Mouse (Mus musculus) MEL (cell line): ENCODE data around the gene Usp54. TPM values are rescaled to one million over a fixed set of nuclear protein-coding genes. Genes with fewer than 3 reads are reported as not detected.

Source experiments
- DNase-seq: peaks from one replicate; pipeline ENCODE4 v3.0.0; 2011; ENCODE audit warnings: low read depth, low spot score
- H3K27ac ChIP-seq: 2 replicates; pipeline ENCODE4 v1.5.1; 2012; ENCODE audit warnings: low read depth, mild to moderate bottlenecking, control low read depth, low read length, moderate library complexity; ENCODE audit not compliant: control insufficient read depth
- H3K27me3 ChIP-seq, 2 experiments: fragments of 150-350 bp in 1 of 2; sonication (generic) in 1 of 2; 2 replicates each; pipeline ENCODE4 v1.6.1; 2012; ENCODE audit warnings: low read length in 2 of 2, mild to moderate bottlenecking in 2 of 2, improper control_type of control experiment in 1 of 2, moderate library complexity in 1 of 2; ENCODE audit not compliant: insufficient read depth in 2 of 2, control insufficient read depth in 1 of 2
- H3K36me3 ChIP-seq, 2 experiments: 2 replicates each; pipeline ENCODE4 v1.6.1; 2012 to 2014; ENCODE audit warnings: low read length in 2 of 2, improper control_type of control experiment in 1 of 2, inconsistent platforms in 1 of 2, mild to moderate bottlenecking in 1 of 2; ENCODE audit not compliant: insufficient read depth in 2 of 2, control insufficient read depth in 1 of 2
- H3K4me1 ChIP-seq, 2 experiments: fragments of 150-350 bp in 1 of 2; sonication (generic) in 1 of 2; 2 replicates each; pipeline ENCODE4 v1.6.1; 2012; ENCODE audit warnings: low read length in 2 of 2, improper control_type of control experiment in 1 of 2, mild to moderate bottlenecking in 1 of 2; ENCODE audit not compliant: insufficient read depth in 2 of 2, control insufficient read depth in 1 of 2
- H3K4me3 ChIP-seq, 2 experiments: fragments of 150-350 bp in 1 of 2; sonication (generic) in 1 of 2; 2 replicates each; pipeline ENCODE4 v1.5.1; 2012; ENCODE audit warnings: low read depth in 2 of 2, low read length in 2 of 2, mild to moderate bottlenecking in 2 of 2, moderate library complexity in 2 of 2, control low read depth in 1 of 2, improper control_type of control experiment in 1 of 2; ENCODE audit not compliant: control insufficient read depth in 1 of 2, insufficient read depth in 1 of 2
- H3K79me2 ChIP-seq: 2 replicates; pipeline ENCODE4 v1.6.1; 2012; ENCODE audit warnings: mild to moderate bottlenecking, low read length, moderate library complexity; ENCODE audit not compliant: control insufficient read depth, poor library complexity, insufficient read depth
- H3K9ac ChIP-seq: 2 replicates; pipeline ENCODE4 v1.6.1; 2012; ENCODE audit warnings: low read depth, mild to moderate bottlenecking, control low read depth, low read length, moderate library complexity; ENCODE audit not compliant: control insufficient read depth, poor library complexity, severe bottlenecking
- H3K9me3 ChIP-seq: fragments of 150-350 bp; sonication (generic); replicated peaks from 2 replicates; pipeline ENCODE4 v1.6.1; 2012; ENCODE audit warnings: mild to moderate bottlenecking, low read length, improper control_type of control experiment, moderate library complexity; ENCODE audit not compliant: insufficient read depth
- BHLHE40 ChIP-seq: IDR thresholded peaks from 2 replicates; pipeline ENCODE4 v1.6.1; 2012; ENCODE audit warnings: low read depth, mild to moderate bottlenecking, inconsistent platforms, low read length, improper control_type of control experiment, borderline replicate concordance
- CHD1 ChIP-seq: IDR thresholded peaks from 2 replicates; pipeline ENCODE4 v1.6.1; 2012; ENCODE audit warnings: low read depth, mild to moderate bottlenecking, inconsistent platforms, low read length, improper control_type of control experiment
- CHD2 ChIP-seq: IDR thresholded peaks from 2 replicates; pipeline ENCODE4 v1.6.1; 2011; ENCODE audit warnings: low read length, improper control_type of control experiment
- CTCF ChIP-seq, 3 experiments: IDR thresholded peaks in 2 of 3; conservative IDR thresholded peaks in 1 of 3; 2 replicates each; pipeline ENCODE4 v1.5.1; 2011 to 2012; ENCODE audit warnings: low read length in 3 of 3, low read depth in 2 of 3, mild to moderate bottlenecking in 2 of 3, improper control_type of control experiment in 1 of 3, inconsistent platforms in 1 of 3, mixed read lengths in 1 of 3, moderate library complexity in 1 of 3; ENCODE audit not compliant: control insufficient read depth in 1 of 3, insufficient read depth in 1 of 3, poor library complexity in 1 of 3, severe bottlenecking in 1 of 3
- ELF1 ChIP-seq: IDR thresholded peaks from 2 replicates; pipeline ENCODE4 v1.6.1; 2014; ENCODE audit warnings: low read depth, mild to moderate bottlenecking, inconsistent platforms, low read length, improper control_type of control experiment, moderate library complexity
- EP300 ChIP-seq, 2 experiments: IDR thresholded peaks; 2 replicates each; pipeline ENCODE4 v1.6.1; 2011; ENCODE audit warnings: improper control_type of control experiment in 2 of 2, low read length in 2 of 2, low read depth in 1 of 2, mild to moderate bottlenecking in 1 of 2
- ETS1 ChIP-seq: IDR thresholded peaks from 2 replicates; pipeline ENCODE4 v1.6.1; 2012; ENCODE audit warnings: low read depth, mild to moderate bottlenecking, inconsistent platforms, low read length, improper control_type of control experiment, moderate library complexity
- GABPA ChIP-seq: IDR thresholded peaks from 2 replicates; pipeline ENCODE4 v1.6.1; 2012; ENCODE audit warnings: low read depth, mild to moderate bottlenecking, inconsistent platforms, low read length, improper control_type of control experiment, moderate library complexity
- GATA1 ChIP-seq: IDR thresholded peaks from 2 replicates; pipeline ENCODE4 v1.6.1; 2011; ENCODE audit warnings: low read depth, low read length, improper control_type of control experiment
- HCFC1 ChIP-seq: IDR thresholded peaks from 2 replicates; pipeline ENCODE4 v1.6.1; 2012; ENCODE audit warnings: low read depth, mild to moderate bottlenecking, inconsistent platforms, low read length, improper control_type of control experiment, moderate library complexity
- JUND ChIP-seq: IDR thresholded peaks from 2 replicates; pipeline ENCODE4 v1.6.1; 2011; ENCODE audit warnings: low read depth, mild to moderate bottlenecking, improper control_type of control experiment, low read length
- KAT2A ChIP-seq: conservative IDR thresholded peaks from 2 replicates; pipeline ENCODE4 v1.6.1; 2012; ENCODE audit warnings: low read depth, low read length, improper control_type of control experiment, inconsistent platforms
- MEF2A ChIP-seq: IDR thresholded peaks from 2 replicates; pipeline ENCODE4 v1.6.1; 2014; ENCODE audit warnings: low read depth, mild to moderate bottlenecking, inconsistent platforms, low read length, improper control_type of control experiment; ENCODE audit not compliant: poor library complexity, insufficient replicate concordance, severe bottlenecking; ENCODE audit errors: extremely low read depth
- MXI1 ChIP-seq: IDR thresholded peaks from 2 replicates; pipeline ENCODE4 v1.6.1; 2011; ENCODE audit warnings: mild to moderate bottlenecking, low read depth, low read length, improper control_type of control experiment
- MYB ChIP-seq: IDR thresholded peaks from 2 replicates; pipeline ENCODE4 v1.6.1; 2011; ENCODE audit warnings: mild to moderate bottlenecking, low read depth, low read length, improper control_type of control experiment
- NELFE ChIP-seq: IDR thresholded peaks from 2 replicates; pipeline ENCODE4 v1.6.1; 2011; ENCODE audit warnings: low read depth, low read length, improper control_type of control experiment
- POLR2A ChIP-seq, 2 experiments: IDR thresholded peaks; 2 replicates each; pipeline ENCODE4 v1.6.1; 2011 to 2012; ENCODE audit warnings: low read length in 2 of 2, mild to moderate bottlenecking in 2 of 2, control low read depth in 1 of 2, improper control_type of control experiment in 1 of 2, low read depth in 1 of 2, moderate library complexity in 1 of 2; ENCODE audit not compliant: control insufficient read depth in 1 of 2, insufficient read depth in 1 of 2, poor library complexity in 1 of 2
- POLR2AphosphoS2 ChIP-seq: IDR thresholded peaks from 2 replicates; pipeline ENCODE4 v1.6.1; 2011; ENCODE audit warnings: low read length, improper control_type of control experiment
- POLR2AphosphoS5 ChIP-seq: IDR thresholded peaks from 2 replicates; pipeline ENCODE4 v1.6.1; 2012; ENCODE audit warnings: low read depth, borderline replicate concordance, mild to moderate bottlenecking, inconsistent platforms, low read length, moderate library complexity, mixed read lengths
- SIN3A ChIP-seq: IDR thresholded peaks from 2 replicates; pipeline ENCODE4 v1.6.1; 2012; ENCODE audit warnings: low read length, improper control_type of control experiment, inconsistent platforms
- TBP ChIP-seq: IDR thresholded peaks from 2 replicates; pipeline ENCODE4 v1.8.0; 2011; ENCODE audit warnings: low read depth, low read length, improper control_type of control experiment
- UBTF ChIP-seq: IDR thresholded peaks from 2 replicates; pipeline ENCODE4 v1.6.1; 2012; ENCODE audit warnings: low read depth, mild to moderate bottlenecking, inconsistent platforms, low read length, improper control_type of control experiment, moderate library complexity, borderline replicate concordance; ENCODE audit not compliant: insufficient read depth
- USF2 ChIP-seq, 2 experiments: IDR thresholded peaks; 2 replicates each; pipeline ENCODE4 v1.6.1; 2011 to 2012; ENCODE audit warnings: improper control_type of control experiment in 2 of 2, low read length in 2 of 2, borderline replicate concordance in 1 of 2, inconsistent platforms in 1 of 2, low read depth in 1 of 2, mild to moderate bottlenecking in 1 of 2; ENCODE audit not compliant: insufficient read depth in 1 of 2
- ZC3H11A ChIP-seq: IDR thresholded peaks from 2 replicates; pipeline ENCODE4 v1.6.1; 2012; ENCODE audit warnings: low read depth, mild to moderate bottlenecking, inconsistent platforms, low read length, improper control_type of control experiment
- ZNF384 ChIP-seq: IDR thresholded peaks from 2 replicates; pipeline ENCODE4 v1.6.1; 2012; ENCODE audit warnings: low read depth, mild to moderate bottlenecking, inconsistent platforms, low read length, improper control_type of control experiment
- polyA plus RNA-seq, 2 experiments: library from polyadenylated mRNA; stranded (reverse) in 1 of 2; unstranded in 1 of 2; fragments of >175 nt in 1 of 2; fragments of >200 nt in 1 of 2; gene quantifications; 2 replicates each; pipeline versions ENCODE4 v1.2.1 to v1.2.4; 2012; ENCODE audit warnings: low replicate concordance in 2 of 2, low read depth in 1 of 2; ENCODE audit not compliant: insufficient read length in 2 of 2, insufficient read depth in 1 of 2, missing spikeins in 1 of 2
- total RNA-seq: library from RNA; depleted of rRNA; stranded (reverse); fragments of 300-350 nt; gene quantifications from 2 replicates; pipeline ENCODE4 v1.2.3, GENCODE M21; 2012

The Usp54 gene
- total and polyA plus RNA-seq, 3 experiments, result 1.5 to 2.6 TPM; not detected in 1

- no peaks in the 10 kb centered on the region for H3K9me3 ChIP-seq
These were observed 14.0 kb upstream of the Usp54 start for GRCm38 (mm10) chr14:20654690-20655421.

GRCm38 (mm10) chr14:20651722-20652256 lies 10.9 kb upstream of the Usp54 start:
- Histone ChIP-seq H3K4me3 (no peak overlapping the region), H3K27me3 (no peaks in the 10 kb centered on the region), H3K9me3 (no peaks in the 10 kb centered on the region), H3K79me2 (no peaks in the 10 kb centered on the region), H3K9ac (no peak overlapping the region), H3K36me3 (peaks cover 0 to 8% of the 10 kb centered on the region in 2 experiments; a peak in 2 of 4 replicates), H3K4me1 (peaks cover 2 to 11% of the 10 kb centered on the region in 2 experiments; a peak in 3 of 4 replicates), H3K27ac (no peak overlapping the region)
- no peak for DNase-seq
- TF ChIP-seq GABPA (no peak), ETS1 (no peak), SIN3A (no peak), CHD2 (no peak), HCFC1 (no peak), BHLHE40 (no peak), CHD1 (no peak), NELFE (no peak), ZC3H11A (no peak), POLR2A (IDR thresholded peaks at IDR 0.05; ENCODE audit: control insufficient read depth in 1 of 2, insufficient read depth in 1 of 2, low read depth in 1 of 2, low read length in 2 of 2, poor library complexity in 1 of 2) (no peak), MYB (no peak), ELF1 (no peak), MXI1 (no peak), UBTF (no peak), CTCF (IDR thresholded peaks at IDR 0.05 in 2 of 3, conservative IDR thresholded peaks at IDR 0.05 in 1 of 3; ENCODE audit: control insufficient read depth in 1 of 3, insufficient read depth in 1 of 3, low read depth in 2 of 3, low read length in 3 of 3, poor library complexity in 1 of 3, severe bottlenecking in 1 of 3) (no peak), POLR2AphosphoS2 (no peak)

More at GRCm38 (mm10) chr14:20654690-20655421, 14.0 kb upstream of the Usp54 start:
- H3K9ac ChIP-seq, result no peak overlapping the region
- no peak for TF ChIP-seq USF2 (IDR thresholded peaks at IDR 0.05; ENCODE audit: borderline replicate concordance in 1 of 2, insufficient read depth in 1 of 2, low read depth in 1 of 2, low read length in 2 of 2)
- no peak for TF ChIP-seq TBP
- no peak for TF ChIP-seq EP300 (IDR thresholded peaks at IDR 0.05; ENCODE audit: low read depth in 1 of 2, low read length in 2 of 2)
- TF ChIP-seq ZNF384, result no peak
- TF ChIP-seq ELF1, result no peak
- TF ChIP-seq JUND, result no peak
- no peak for TF ChIP-seq BHLHE40
- TF ChIP-seq GABPA, result no peak
- no peak for TF ChIP-seq POLR2AphosphoS2
- TF ChIP-seq MEF2A, result no peak
- TF ChIP-seq NELFE, result no peak
- TF ChIP-seq GATA1, result no peak
- no peak for TF ChIP-seq CHD2
- no peak for TF ChIP-seq POLR2AphosphoS5
- no peak for TF ChIP-seq KAT2A
- peaks cover 0 to 6% of the 10 kb centered on the region in 2 experiments; a peak in 2 of 4 replicates for H3K4me1 ChIP-seq
- DNase-seq, result peak; percentile 49
- peaks cover 0 to 3% of the 10 kb centered on the region in 2 experiments; a peak in 1 of 4 replicates for H3K36me3 ChIP-seq
- no peaks in the 10 kb centered on the region for H3K27me3 ChIP-seq
- no peaks in the 10 kb centered on the region for H3K79me2 ChIP-seq
- H3K4me3 ChIP-seq, result no peak overlapping the region
- H3K27ac ChIP-seq, result no peak overlapping the region
